Mouse (Mus musculus) heart, adult 9 months (tissue): ENCODE data around the gene Fbxo42.
A peak's percentile ranks its signal among the peaks of the same experiment; 100 is the strongest.

ENCODE experiments used
- DNase-seq, 2 experiments: peaks; one replicate each; pipeline ENCODE4 v3.0.0; 2022; ENCODE audit warnings: low spot score in 2 of 2

Fbxo42 gene

DNA sequence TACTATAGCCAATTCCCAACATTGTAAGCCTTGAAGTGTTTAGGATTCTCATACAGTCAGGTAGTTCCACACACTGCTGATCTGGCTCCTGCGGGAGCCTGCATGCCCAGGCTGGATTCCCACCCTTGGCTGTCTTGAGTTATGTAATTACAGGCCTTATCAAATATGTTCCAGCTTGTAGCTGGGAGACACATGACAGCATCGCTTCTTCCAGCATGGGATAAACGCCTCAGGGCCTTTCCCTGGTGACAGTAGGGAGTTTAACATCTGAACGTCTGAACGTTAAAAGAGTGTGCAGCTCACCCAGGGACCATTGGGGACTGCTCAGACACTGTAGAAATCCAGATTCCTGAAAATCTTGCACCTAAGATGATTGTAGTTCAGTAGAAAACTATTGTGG, 28.1 kb downstream of the Fbxo42 start:
- DNase-seq, result peak; percentile 48 to 55

- DNase-seq, result peak in 1 of 2 experiments; percentile 23
Observed at GRCm38 (mm10) chr4:141176328-141176838, 28.7 kb downstream of the Fbxo42 start.

- DNase-seq, result no peak
Observed at GRCm38 (mm10) chr4:141178500-141178899, 30.8 kb downstream of the Fbxo42 start.

GRCm38 (mm10) chr4:141180831-141181230, 33.1 kb downstream of the Fbxo42 start:
- no peak for DNase-seq

DNA sequence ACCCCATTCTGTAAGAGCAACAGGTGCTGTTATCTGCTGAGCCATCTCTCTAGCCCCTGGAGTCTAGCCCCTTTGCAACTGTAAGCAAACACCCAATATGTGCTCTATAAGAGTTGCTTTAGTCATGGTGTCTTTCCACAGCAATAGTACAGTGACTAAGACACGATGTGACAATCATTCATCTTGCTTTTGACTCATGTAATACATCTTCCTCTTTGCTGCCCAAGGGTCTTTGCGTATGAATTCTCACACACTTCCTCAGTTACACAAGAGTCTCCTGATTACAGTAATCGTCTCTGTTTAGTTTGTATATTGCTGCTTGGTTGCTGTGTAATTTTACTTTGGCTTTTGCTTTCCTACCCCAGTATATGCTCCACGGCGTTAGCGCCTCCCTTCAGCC, 34.3 kb downstream of the Fbxo42 start:
- DNase-seq, result no peak

DNA sequence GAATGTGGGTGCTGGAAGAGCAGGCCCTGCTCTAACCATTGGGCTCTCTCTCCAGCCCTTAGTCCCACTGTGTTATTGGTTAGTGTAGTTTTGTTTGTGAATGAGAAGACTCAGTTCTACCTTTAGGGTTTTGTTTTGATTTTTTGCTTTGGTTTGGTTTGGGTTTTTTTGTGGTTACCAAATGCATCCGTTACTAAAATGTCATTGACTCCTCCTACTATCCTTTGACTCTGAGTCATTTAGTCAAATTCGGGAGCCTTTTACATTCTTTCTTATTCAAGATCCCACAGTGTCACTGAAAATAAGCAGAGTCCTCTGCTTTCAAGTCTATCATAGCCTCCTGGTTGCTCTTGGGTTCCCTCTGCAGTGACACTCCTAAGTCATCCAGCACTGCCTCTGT, 36.2 kb downstream of the Fbxo42 start:
- no peak for DNase-seq

- DNase-seq, result no peak
Observed at GRCm38 (mm10) chr4:141184426-141184825, 36.7 kb downstream of the Fbxo42 start.

DNA sequence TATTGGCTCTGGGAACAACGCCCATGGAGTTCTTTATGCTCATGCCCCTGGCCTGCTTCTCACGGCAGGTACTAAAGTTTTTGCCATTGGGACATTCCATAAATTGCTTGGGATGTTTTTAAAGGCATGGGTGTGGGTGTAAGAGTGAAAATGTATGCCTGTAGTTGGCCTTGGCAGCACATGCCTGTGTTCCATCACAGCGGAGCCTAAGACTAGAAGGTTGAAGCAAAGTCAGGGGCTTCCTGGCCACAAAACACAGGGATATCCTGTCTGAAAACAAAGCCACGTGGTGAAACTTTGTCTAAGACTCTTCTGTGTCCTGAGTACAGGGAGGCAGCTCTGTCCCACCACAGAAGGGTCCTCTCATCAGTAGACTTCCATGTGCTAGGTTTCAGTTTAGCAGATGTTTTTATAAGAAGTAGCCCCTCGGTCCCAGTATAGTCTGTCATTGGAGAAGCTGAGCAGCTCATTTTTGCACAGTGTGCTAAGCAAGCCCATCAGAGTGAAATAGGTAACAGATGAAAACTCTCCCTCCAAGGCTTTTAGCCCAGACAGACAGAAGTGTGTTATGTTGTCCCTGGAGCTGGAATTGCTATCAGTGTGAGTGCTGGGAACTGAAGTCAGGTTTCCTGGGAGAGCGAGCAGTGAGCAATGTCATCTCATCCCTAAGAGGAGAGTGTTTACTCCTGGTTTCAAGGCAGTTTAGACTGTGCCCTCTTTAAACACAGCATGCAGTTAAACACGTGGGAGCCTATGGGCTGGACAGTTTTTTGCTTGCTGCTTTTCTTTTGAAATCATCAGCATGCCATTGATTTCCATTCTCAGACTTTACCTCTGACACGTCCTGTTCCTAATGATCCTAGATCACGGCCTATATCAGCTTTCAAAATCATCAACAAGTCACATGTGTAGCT, 39.5 kb downstream of the Fbxo42 start:
- DNase-seq, result no peak

- DNase-seq, result no peak
Observed at GRCm38 (mm10) chr4:141191294-141191693, 43.6 kb downstream of the Fbxo42 start.

DNA sequence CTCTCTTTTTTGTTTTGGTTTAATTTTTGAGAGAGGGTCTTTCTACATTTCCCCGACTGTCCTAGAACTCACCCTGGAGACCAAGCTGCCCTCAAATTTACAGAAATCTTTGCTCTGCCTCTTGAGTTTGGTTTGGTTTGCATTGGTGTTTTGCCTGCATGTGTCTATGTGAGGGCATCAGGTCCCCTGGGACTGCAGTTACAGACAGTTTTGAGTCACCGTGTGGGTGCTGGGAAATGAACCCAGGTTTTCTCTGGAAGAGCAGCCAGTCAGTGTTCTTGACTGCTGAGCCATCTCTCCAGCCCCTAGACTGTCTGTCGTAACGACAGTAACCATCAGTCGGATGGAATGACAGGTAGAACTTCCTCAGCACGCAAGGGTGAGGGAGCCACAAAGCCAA, 46.8 kb downstream of the Fbxo42 start:
- no peak for DNase-seq

DNA sequence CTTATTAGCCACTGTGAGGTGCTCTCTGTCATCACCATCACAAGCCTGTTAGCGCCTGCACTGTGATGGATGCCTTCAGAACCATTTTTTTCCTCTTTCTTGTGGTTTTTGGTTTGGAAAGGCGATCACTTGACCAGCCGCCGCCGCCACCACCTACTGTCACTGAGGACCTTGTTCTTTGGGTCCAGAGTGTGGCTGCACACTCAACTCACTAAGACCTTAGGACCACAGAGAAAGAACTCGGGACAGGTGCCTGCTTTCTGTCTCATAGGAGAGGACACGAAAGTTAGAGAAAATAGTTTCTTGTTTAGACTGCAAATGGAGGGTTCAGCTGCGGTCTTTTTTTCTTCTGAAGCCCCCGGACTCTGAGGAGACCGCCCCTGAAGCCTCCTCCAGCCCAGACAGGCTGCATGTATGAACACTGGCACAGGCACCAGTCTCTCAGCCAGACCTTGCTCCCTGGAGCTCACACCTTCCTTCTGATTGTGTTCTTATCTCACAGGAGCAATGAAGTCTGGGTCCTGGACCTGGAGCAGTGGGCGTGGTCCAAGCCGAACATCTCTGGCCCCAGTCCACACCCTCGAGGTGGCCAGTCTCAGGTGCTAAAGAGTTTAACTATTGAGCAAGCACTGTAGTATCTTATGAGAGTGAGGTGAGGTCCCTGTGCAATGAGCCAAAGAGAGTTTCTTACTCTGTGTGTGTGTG, 49.4 kb downstream of the Fbxo42 start:
- DNase-seq, result no peak

DNA sequence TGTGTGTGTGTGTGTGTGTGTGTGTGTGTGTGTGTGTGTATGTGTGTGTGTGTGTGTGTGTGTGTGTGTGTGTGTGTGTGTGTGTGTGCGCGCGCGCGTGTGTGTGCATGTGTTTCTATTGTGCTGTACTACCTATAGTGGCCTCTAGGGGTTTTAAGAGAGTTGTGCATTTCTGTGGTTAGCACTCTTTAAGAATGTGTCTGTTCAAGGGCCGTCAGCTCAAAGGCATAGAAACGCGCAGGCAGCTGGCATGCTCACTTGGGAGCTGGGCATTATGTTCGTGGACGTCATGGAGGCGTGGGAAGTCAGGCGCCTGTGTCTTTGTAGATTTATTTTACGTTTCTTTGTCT, 49.9 kb downstream of the Fbxo42 start:
- no peak for DNase-seq

DNA sequence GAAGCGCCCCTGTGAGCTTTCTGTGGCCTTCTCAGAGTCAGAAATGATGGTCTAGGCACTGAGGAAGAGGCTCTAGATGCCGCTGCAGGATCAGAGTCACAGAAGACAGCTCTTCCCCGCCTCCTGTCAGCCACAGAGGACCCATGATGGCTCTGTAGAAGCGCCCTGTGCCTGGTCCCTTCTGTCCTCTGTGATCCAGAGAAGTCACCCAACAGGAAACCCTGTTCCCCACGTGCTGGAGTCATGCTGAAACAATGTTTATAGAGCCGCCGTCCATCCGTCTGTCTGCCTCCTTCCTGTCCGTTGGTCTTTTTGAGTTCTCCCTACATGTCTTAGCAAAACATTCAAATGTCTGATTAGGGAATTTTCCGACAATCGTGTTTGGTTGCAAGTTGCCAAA, 53.2 kb downstream of the Fbxo42 start:
- peak; percentile 40 to 44 for DNase-seq

DNA sequence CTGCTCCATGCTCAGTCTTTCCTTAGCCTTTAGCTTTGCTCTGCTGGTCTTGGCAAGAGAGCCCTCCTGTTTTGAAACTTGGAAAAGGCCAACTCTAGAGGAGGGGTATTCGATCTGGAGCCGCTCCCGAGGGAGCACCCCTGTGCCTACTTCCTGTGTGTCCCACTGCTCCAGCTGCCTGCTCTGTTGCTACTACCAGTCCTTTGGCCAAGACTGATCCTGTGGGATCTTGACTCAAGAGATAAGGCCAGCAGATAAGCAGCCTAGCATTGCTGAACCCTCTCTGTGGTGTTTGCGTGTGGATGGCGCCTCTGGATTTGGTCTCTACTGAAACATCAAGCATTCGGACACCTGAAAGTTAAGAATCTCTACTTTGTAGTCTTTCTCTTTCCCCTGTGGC, 54.5 kb downstream of the Fbxo42 start:
- no peak for DNase-seq

- no peak for DNase-seq
Observed at GRCm38 (mm10) chr4:141204580-141205061, 56.9 kb downstream of the Fbxo42 start.

- DNase-seq, result no peak
Observed at GRCm38 (mm10) chr4:141207081-141207480, 59.4 kb downstream of the Fbxo42 start.

GRCm38 (mm10) chr4:141210524-141211219, 63.0 kb downstream of the Fbxo42 start:
- DNase-seq, result peak in 1 of 2 experiments; percentile 17

DNA sequence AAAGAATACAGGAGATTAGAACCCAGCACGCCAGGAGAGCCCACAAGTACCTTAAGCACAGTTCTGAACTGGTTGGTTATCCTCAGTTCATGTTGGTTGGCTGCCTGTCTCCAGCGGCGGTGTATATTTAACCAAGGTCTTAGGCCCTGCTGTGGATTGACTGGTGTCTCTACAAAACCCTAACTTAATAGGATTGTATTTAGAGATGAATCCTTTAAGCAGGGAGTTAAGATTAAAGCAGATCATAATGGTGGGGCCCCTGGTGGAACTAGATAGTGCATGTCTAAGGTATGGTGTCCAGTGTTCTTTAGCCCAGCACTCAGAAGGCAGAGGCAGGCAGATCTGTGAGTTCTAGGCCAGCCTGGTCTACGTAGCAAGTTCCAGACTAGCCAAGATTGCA, 63.9 kb downstream of the Fbxo42 start:
- DNase-seq, result no peak

- no peak for DNase-seq
Observed at GRCm38 (mm10) chr4:141212892-141213291, 65.2 kb downstream of the Fbxo42 start.

DNA sequence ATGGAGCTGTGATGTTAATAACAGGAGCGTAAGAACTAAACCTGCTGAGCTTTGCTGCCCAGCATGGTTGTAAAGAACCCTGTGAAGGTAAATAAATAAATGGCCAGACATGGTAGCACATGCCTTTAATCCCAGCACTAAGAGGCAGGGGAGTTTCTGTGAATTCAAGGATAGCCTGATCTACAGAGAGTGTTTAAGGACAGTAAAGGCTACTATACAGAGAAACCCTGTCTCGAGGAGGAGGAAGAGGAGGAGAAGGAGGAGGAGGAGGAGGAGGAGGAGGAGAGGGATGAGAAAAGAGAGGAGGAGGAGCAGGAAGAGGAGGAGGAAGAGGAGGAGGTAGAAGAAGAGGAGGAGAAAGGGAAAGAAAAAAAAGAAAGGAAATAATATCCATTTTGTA, 65.6 kb downstream of the Fbxo42 start:
- DNase-seq, result no peak

DNA sequence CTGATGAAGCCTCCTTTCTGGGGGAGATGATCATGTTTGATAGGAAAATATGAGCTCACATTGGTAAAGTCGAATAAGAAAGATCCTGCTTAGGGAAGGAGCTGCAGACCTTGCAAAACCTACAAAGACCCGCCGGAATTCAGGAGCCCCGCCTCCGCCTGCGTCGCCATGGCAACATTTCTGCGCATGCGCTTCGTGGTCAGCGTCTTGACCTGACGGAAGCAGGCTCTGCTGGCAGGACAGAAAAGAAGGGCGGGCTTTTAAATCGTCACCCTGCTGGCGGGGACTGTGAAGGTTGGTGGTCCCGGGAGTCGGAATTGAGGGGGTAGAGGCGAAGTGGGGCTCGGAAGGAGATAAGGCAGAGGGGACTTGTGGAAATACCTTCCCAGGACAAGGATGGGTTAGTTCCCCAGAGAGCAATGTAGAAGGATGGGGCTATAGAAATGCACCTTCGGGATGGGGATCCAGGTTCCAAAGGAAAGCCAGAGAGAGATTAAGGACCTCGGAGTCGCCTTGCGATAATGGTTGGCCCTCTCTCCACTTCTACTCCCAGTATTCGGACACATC, 66.1 kb downstream of the Fbxo42 start, which contains the start of gene Rsg1:
Gene Rsg1, plus strand, starts transcription at position 187 of the 567 bp plus-strand sequence.
- peak; percentile 89 to 95 for DNase-seq
